17 mouse cellular contexts compared by ENCODE assay signal in the genomic region with DNA sequence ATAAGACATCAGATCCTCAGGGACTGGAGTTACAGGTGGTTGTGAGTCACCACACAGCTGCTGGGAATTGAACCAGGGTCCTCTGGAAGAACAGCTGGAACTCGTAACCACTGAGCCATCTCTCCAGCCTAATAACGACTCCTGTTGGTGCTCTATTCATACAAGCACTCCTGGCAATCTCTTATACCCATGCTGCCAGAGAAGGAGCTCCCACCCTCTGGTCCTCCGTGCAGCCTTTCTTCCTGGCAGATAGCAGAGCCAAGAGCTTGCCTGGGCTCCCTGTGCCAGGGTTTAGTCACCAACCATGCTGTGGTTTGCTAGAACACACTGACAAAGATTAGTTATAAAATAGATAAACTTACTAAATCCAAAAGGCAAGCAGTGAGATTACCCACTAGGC. TPM values are rescaled to one million over a fixed set of nuclear protein-coding genes. Genes with fewer than 3 reads are reported as not detected.
DNase-seq lines count a peak whose midpoint lies in the region; ATAC-seq lines count a peak whose summit lies in the region.
"Had no signal": no experiment of that assay in that cellular context is flagged by ENCODE, and none has a peak within 500 bp of the region (broad histone marks: within the 10 kb centered on the region; RNA-seq: fewer than 3 reads in every experiment).

No protein-coding gene starts in this region.

- peak; percentile 59 to 63 for DNase-seq in cerebellum, postnatal 14 days
- no peak for DNase-seq in cerebellum, postnatal 36 days
- peak; percentile 37 for DNase-seq in left cerebral cortex, postnatal 4 days
- no peak for DNase-seq in left cerebral cortex, adult 11 months (ENCODE audit: low spot score)
- DNase-seq in lung, adult 18-20 months = no peak
- no peak for DNase-seq in heart, postnatal 36 days
- DNase-seq: adrenal gland, postnatal 10 days; cerebellum, adult 11-12 months; cerebellum, adult 9-11 months; gastrocnemius, adult 2 months; heart, postnatal 10 days had no signal

- peak; percentile 27; the same call in 1 of the 2 replicates for ATAC-seq in megakaryocyte progenitor cell, adult 5-6 weeks (replicated peaks; ENCODE audit: poor library complexity)
- ATAC-seq: intestine, embryonic 16.5 days had no signal

- intact Hi-C loops in left cerebral cortex, postnatal 4 days (cut with DNase I) = no loop called here
- intact Hi-C loops in heart, postnatal 36 days (cut with DNase I) = no loop called here

RNA-seq across cellular contexts. Expression of gene Slc2a5, which starts 9.4 kb away (rescaled TPM):
- 1 to 10 TPM; 1.4 to 1.5 TPM for total RNA-seq in left cerebral cortex, postnatal 4 days (2021)
- total RNA-seq in megakaryocyte progenitor cell, adult 5-6 weeks (2015) = not detected in 2 replicates
- total RNA-seq in megakaryocyte progenitor cell, adult 5-6 weeks (2017) = not detected in 2 replicates
- under 1 TPM; 0.11 TPM for total RNA-seq in heart, postnatal 36 days (2021)
- total RNA-seq: gastrocnemius, adult 2 months; hematopoietic stem cell, adult 5-6 weeks had no signal

RNA-seq across cellular contexts. Expression of gene Gpr157, which starts 22.5 kb away (rescaled TPM):
- 1 to 10 TPM; 1.2 to 1.5 TPM for total RNA-seq in left cerebral cortex, postnatal 4 days (2021)
- total RNA-seq in megakaryocyte progenitor cell, adult 5-6 weeks (2015) = 0.89 and 1.6 TPM in 2 replicates
- total RNA-seq in megakaryocyte progenitor cell, adult 5-6 weeks (2017) = 1.7 and 1.9 TPM in 2 replicates
- 10 to 100 TPM; 26.7 to 41.1 TPM for total RNA-seq in heart, postnatal 36 days (2021)

RNA-seq across cellular contexts. Expression of gene Slc2a7, which starts 39.1 kb away (rescaled TPM):
- total RNA-seq in left cerebral cortex, postnatal 4 days (2021) = not detected
- total RNA-seq in megakaryocyte progenitor cell, adult 5-6 weeks (2015) = 0.25 TPM in 1 of 2 replicates, not detected in the other
- not detected in 2 replicates for total RNA-seq in megakaryocyte progenitor cell, adult 5-6 weeks (2017)
- total RNA-seq in heart, postnatal 36 days (2021) = not detected
- total RNA-seq: adrenal gland, postnatal 10 days; adrenal gland, postnatal 4 days; gastrocnemius, adult 2 months; gastrocnemius, postnatal 4 days; heart, adult 18-20 months; heart, postnatal 10 days; hematopoietic stem cell, adult 5-6 weeks had no signal

Comparison
In these comparisons a context has a peak if more than half of its experiments do, and no peak if none do; other contexts are left out.
1. DNase-seq: peak in cerebellum, postnatal 14 days (2 of 2) and left cerebral cortex, postnatal 4 days (single experiment); none in cerebellum, postnatal 36 days (0 of 2), left cerebral cortex, adult 11 months (single experiment), lung, adult 18-20 months (0 of 2) and heart, postnatal 36 days (0 of 2).
2. RNA of gene Gpr157, which starts 22.5 kb away (total RNA-seq): 26.7 to 41.1 TPM in heart, postnatal 36 days; 0.89 to 1.9 TPM in megakaryocyte progenitor cell, adult 5-6 weeks and 1.2 to 1.5 TPM in left cerebral cortex, postnatal 4 days; every median in the first group is over 4 times any median in the second.